Mouse (Mus musculus) neural tube, embryonic 10.5 days (tissue): ENCODE data around the gene Lclat1.

Experiments
- DNase-seq: peaks from one replicate; pipeline ENCODE4 v3.0.0-alpha.2; 2017; ENCODE audit warnings: low spot score; ENCODE audit errors: extremely low spot score

Lclat1 gene

DNA sequence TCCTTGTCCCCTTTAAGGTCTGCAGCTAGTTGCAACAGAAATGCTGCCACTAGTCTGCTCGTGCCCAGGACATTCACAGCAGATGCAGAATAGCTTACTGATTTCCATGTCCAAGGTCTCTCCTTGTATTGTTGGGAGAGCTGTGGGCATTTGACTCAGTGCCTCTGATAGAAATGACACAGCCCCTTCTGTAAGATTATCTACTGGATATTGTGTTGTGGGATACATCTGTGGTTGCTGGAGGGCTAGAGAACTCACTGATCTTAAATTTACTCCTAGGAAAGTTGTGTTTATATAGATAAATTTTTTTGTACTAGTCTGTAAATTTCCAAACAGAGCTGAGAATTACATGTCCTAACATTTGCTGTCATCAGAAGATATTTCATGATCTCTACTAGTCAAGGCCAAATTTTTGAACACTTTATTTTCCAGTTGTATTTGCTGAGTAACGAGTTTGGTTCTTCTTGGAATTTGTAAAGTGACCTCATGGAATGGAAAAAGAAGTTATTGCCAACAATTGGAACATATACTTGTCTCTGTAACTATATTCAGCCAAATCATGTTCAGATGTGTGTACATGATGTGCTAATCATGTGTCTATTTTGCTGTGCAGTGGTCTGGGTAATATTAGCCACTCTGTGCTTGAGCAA is 87.4 kb downstream of the Lclat1 start:
- no peak for DNase-seq

DNA sequence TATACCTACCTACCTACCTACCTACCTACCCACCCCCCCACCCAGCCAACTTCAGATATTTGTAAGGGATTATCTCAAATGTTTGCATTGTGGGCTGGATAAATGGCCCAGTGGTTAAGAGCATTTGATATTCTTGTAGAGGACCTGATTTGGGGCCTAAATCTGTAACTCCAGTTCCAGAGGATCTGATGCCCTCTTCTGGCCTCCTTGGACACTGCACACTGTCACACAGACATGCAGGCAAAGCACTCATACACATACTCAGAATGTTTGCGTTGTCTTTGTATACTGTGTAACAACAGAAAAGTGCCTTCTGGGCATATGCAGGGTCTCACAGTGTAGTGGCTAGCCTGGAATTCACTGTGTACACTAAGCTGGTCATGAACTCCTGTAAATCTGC is 88.4 kb downstream of the Lclat1 start:
- peak; percentile 21 for DNase-seq

DNA sequence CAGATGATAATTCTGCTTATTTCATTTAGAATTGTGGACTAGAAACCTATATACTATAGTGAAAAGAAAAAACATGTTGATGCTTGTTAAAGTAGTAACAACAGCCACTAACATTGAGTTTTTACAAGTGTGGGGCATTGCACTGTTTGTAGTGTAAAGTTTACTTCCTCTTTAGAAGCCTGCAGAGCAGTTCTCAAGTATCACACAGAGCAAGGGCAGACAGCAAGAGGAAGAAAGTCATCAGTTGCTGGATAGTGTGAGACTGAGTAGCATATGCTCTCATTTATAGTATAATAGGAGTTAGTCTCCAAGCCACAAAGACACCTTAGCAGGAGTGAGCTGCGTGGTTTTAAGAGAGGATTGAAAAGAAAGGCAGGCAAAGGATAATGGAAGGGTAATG is 89.9 kb downstream of the Lclat1 start:
- no peak for DNase-seq

DNA sequence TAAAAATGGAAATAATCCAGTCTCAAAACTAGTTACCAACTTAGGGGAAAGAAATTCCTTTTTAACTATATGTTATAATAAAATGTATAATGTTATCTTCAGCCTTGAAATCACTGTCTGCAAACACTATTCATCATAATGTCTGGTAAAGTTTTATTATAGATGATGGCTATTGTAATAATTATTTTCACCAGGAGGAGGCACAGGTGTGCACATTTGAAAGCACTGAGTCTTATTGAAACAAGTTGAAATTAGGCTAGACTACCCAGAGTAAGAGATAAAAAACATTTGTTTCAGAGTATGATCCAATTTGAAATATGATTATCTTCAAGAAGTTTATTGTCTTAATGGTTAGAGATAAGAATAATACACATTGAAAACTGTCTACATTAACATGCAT is 91.6 kb downstream of the Lclat1 start:
- DNase-seq = no peak

- no peak for DNase-seq
Measured at GRCm38 (mm10) chr17:73200380-73200779, 92.6 kb downstream of the Lclat1 start.

DNA sequence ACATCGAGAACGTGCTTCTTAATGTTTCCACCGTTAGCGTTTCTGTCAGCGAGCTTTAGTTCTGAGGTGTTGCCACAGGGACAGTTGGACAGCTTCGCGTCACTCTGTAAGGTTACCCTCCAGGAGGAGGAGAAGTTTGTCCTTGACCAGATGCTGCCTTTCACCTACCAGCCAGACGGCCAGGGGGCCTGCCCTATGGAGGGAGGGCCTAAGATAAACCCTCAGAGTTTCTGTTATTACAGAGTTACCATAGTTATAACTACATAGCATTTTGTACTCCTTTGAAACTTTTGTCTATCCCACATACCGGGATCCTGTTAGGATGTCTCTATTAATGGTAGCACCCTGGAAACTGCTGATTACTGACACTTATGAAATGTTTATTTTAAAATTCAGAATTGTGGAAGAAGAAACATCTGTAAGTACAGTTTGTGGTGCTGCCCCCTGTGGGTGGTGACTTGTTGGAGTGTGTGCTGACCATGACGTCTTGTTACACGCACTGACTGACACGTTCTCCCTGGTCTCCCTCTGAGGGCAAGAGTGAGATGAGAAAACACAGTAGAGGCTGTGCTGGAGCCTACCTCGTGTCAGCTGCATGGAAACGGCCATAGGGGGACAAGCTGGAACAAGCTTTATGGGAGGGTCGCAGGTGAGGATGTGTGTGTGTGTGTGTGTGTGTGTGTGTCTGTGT is 96.0 kb downstream of the Lclat1 start:
- DNase-seq = no peak

DNA sequence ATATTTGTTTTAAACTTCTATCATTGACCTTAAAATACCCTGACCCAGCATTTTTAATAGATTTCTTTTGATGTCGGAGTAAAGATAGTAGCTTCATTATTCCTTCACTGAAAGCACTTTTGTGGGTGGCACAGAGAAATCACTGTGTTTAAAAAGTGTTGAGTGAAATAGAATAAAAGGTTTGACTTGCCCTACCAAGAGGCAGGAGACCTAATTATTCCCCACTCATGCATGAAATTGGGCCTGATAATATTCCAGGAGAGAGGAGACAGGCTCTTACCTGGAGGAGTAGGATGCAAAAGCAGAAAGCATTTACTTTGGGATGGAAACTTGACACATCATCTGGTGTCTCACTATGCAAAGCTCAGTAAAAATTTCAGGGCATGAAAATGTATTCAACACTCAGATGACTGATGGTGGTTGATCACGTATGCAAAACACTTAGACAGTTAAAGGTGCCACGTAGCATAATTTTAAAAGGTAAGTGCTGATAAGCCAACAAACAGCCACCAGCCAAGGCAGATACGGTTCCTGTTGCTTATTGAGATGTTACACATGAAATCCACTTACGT is 103.3 kb downstream of the Lclat1 start:
- no peak for DNase-seq

- DNase-seq = no peak
Measured at GRCm38 (mm10) chr17:73212754-73213153, 105.0 kb downstream of the Lclat1 start.

- DNase-seq = no peak
Measured at GRCm38 (mm10) chr17:73213187-73213586, 105.4 kb downstream of the Lclat1 start.

GRCm38 (mm10) chr17:73213677-73214076 is 105.9 kb downstream of the Lclat1 start:
- DNase-seq = no peak

DNA sequence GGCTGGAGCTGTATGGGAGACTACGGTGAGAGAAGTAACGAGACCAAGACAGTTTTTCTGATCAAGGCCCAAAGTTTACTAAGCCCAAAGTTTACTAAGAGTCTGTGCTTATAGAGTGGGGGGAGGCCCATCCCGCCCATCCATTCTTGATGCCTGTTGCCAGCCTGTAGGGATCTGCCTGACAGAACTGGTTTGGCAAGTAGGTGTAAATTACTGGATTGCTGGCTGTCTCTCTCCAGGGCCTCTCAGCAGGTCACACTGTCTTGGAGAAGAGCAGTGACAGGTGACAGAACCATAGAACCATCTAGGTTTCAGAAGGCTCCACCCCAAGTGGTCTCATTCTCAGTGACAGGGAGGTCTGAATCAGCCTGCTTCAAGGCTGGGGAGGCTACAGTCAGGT is 109.5 kb downstream of the Lclat1 start:
- DNase-seq = no peak

- no peak for DNase-seq
Measured at GRCm38 (mm10) chr17:73220746-73221145, 113.0 kb downstream of the Lclat1 start.

- DNase-seq = no peak
Measured at GRCm38 (mm10) chr17:73222077-73222476, 114.3 kb downstream of the Lclat1 start.

- no peak for DNase-seq
Measured at GRCm38 (mm10) chr17:73225442-73225841, 117.7 kb downstream of the Lclat1 start.

DNA sequence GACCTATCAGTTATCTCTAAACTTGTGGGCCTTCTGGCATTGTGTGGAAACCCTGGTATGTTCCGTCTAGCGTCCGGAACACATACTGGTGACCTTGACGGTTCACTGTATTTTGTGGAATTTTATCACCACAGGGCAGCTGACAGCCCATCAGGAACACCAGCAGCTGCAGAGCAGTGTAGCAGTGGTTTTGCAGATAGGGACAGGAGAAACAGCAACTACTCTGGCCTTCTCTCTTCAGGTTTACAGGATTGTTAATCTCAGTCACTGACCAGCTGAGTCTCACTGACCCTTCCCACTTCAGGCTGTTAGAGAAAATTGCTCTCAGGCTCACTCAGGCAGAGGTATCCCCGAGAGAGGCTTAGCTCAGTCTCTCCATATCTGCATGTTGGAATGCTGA is 118.2 kb downstream of the Lclat1 start:
- peak; percentile 13 for DNase-seq

DNA sequence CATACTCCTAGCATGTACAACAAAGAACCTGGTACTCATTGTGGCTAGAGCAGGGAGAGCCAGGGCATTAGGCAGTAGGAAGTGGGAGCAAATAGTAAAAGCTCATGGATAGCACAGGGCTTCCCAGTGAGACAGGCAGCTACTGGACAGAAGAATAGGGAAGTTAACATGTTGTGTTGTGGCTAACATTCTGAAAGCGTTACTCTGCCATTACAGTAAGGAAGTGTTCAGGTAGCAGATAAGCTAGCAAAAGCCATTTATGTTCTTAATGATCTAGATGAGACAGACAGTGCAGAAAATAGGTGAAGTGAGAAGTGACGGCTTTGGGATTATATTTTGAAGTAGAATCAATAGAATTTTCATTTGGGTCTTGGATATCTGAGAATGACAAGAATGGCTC is 118.8 kb downstream of the Lclat1 start:
- peak; percentile 4 for DNase-seq

DNA sequence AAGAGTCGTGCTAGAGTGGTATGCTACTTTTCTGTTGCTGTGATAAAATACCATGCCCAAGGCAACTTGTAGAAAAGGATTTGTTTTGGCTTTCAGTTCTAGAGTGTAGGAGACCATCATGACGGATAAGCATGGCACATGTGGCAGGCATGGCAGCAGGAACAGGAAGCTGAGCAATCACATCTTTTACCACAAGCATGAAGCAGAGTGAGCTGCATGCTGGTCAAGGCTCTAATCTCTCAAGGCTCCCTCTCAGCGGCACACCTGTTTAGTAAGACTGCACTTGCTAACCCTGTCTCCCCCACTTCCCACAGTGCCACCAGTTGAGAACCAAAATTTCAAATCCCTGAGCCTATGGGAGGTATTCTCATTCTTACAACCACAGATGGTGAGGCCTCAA is 119.6 kb downstream of the Lclat1 start:
- DNase-seq = peak; percentile 7

DNA sequence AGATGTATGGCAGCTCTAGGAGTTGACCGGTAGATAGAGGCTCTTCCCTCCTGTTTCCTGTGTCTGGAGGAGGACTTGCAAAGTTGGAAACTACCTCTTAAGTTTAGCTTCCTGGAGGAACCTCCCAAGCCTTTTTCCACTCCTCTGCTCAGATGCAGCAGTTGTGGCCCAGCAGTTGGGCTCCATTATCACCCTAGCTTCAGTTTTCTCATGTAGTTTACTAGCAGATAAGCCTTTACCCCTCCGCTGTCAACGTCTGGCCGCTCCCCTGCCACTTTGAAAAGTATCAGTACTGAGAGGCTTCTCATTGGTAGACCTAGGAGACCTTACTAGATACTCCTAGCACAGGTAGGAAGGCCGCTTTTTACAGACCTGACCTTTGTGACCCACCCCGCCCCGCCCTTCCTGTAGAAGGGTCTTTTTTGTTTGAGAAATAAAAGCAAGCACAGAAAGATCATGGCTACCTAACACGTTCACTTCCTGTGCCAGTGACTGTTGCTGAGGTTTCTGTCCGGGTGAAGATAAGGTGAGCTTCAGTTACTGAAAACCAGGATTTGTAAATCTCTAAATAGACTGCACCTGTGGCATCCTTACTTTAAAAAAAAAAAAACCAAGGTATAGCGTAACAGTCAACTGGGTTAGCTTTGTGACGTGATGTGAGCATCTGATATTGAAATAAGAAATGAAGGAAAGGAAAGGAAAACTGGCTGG is 121.8 kb downstream of the Lclat1 start:
- DNase-seq = peak; percentile 4

DNA sequence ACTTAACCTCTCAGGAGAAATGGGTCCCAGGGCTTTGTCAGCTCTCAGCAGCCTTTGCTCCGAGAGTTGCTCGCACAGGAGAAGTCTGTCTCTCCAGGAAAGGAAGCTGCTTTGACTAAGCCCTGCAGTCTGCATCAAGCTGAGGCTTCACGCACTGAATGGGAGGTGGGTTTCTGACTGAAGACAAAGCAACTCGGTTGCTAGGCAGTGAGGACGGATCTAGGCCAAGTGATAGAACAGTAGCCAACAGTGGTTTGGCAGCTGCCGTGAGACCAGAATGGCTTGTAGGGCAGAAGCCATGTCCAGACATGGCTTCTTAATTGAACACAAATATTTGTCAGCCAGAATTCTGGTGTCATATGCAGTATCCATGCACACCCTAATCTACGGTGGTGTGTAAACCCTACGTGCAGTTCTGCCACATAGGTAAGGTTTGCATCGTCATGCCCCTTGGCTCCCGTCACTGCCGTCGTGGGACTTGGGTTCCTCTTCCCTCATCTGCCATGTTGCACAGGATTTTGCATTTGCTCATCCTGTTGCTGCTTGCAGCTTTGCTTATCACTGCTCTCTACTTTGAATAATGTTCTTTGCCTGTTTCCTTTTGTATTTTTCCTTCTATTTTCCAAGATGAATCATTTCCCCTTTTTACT is 122.7 kb downstream of the Lclat1 start:
- DNase-seq = peak; percentile 11

- no peak for DNase-seq
Measured at GRCm38 (mm10) chr17:73231337-73231736, 123.6 kb downstream of the Lclat1 start.

DNA sequence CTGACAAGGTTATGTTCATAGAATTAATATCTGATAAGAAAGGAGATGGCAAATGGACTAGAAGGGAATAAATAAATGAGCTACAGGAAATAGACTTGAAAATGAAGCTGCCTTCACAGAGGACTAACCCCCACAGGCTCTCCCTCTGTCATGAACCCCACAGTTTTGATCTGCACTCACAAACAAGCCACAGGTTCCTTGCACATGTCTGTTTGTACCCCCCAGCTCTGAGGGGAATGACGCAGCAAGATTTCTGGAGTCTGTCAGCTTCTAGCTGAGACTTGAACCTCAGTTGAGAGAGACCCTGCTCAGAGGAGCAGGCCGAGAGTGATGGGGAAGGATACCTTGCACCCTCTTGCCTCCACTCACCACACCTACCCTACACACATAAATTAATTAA is 124.8 kb downstream of the Lclat1 start:
- DNase-seq = no peak

DNA sequence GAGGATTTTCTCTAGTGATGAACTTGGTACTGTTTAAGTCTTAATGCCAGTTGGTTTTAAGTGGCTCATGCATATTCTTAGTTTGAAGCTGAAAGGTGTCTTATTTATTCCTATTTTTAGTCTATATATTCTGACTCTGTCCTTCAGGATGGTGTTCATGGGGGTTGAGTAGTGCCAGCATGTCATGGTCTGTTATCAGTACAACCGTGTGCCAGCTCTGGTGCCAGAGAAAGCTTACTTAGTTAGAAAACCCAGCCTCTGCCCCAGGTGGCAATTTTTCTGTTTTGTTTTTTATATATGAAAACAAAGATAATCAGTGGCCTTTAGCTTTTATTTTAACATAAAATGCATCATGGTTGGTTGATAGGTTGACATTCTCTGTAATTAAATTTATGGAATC is 126.2 kb downstream of the Lclat1 start:
- no peak for DNase-seq
